Mouse (Mus musculus): ENCODE data around the gene Unk.

GRCm38 (mm10) chr11:116095573-116095972 lies 65.5 kb downstream of the Unk start:
- TF ChIP-seq CTCF (IDR thresholded peaks at IDR 0.05; ENCODE audit: borderline replicate concordance, extremely low read depth, insufficient read depth, insufficient read length), result no peak
- no peak for TF ChIP-seq POLR2A (IDR thresholded peaks at IDR 0.05; ENCODE audit: borderline replicate concordance, extremely low read depth, insufficient read depth, insufficient read length, poor library complexity, severe bottlenecking)
